Mouse (Mus musculus) lung, postnatal 36 days (tissue): ENCODE measurements around the gene Ifnar1.

Experiments used
- DNase-seq: peaks from one replicate; pipeline ENCODE4 v3.0.0; 2022; ENCODE audit warnings: mixed read lengths

The Ifnar1 gene

GRCm38 (mm10) chr16:91545597-91546281 is 60.7 kb downstream of the Ifnar1 start:
- DNase-seq, result peak; percentile 82

- DNase-seq, result peak; percentile 78
Observed at GRCm38 (mm10) chr16:91546391-91546835, 61.4 kb downstream of the Ifnar1 start.

- DNase-seq, result peak; percentile 74
Observed at GRCm38 (mm10) chr16:91546836-91547741, 62.1 kb downstream of the Ifnar1 start, which contains the start of gene Ifngr2. Gene Ifngr2 (plus strand): TSS chr16:91547072.

DNA sequence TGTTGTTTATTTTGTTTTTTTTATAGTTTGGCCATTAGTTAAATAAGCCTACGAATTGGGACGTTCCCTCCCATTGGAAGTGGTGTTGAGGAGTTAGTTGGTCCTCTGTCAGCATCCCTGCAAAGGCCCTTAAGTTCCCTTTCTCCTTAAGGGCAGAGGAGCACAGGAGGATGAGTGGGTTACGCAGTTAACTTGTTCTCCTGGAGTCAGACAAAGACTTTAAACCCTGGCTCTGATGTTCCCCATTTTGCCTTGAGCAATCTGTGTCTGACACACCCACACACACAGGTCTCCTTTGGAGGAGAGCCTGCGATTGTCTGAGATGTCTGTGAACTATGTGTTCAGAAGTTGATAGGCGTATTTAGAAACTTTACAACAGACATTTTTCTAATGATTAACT is 62.9 kb downstream of the Ifnar1 start:
- DNase-seq, result peak; percentile 53

DNA sequence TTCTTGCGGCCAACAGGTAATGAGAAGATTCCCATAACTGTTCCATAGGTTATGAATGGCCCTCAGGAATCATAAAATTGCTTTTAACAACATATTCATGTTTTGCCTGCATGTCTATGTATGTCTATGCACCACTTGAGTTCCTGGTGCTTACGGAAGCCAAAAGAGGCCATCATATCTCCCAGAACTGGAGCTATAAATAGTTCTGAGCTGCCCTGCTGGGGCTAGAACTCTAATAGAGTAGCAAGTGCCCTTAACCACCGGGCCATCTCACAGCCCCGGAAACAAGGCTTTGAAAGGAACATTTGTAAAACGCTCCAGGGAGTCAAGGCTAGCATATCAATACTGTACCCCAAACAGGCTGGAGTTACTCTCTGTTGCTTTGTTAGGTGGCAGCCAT is 63.5 kb downstream of the Ifnar1 start:
- DNase-seq, result no peak

DNA sequence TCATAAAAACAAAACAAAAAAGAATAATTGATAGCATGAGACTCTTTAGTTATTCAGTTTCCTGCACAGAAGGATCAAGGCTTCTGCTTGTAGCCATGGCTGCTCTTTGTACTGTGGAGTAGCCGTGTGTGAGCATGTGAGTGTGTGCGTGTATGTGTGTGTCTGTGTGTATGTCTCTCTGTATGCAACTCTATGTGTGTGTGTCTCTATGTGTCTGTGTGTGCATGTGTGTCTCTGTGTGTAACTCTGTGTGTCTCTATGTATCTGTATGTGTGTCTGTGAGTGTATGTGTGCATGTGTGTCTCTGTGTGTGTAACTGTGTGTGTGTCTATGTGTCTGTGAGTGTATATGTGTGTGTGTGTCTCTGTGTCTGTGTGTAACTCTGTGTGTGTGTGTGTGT is 64.0 kb downstream of the Ifnar1 start:
- no peak for DNase-seq

GRCm38 (mm10) chr16:91549616-91550015 is 64.6 kb downstream of the Ifnar1 start:
- no peak for DNase-seq

- peak; percentile 28 for DNase-seq
Observed at GRCm38 (mm10) chr16:91551081-91551524, 66.1 kb downstream of the Ifnar1 start.

GRCm38 (mm10) chr16:91552072-91552471 is 67.0 kb downstream of the Ifnar1 start:
- DNase-seq, result no peak

DNA sequence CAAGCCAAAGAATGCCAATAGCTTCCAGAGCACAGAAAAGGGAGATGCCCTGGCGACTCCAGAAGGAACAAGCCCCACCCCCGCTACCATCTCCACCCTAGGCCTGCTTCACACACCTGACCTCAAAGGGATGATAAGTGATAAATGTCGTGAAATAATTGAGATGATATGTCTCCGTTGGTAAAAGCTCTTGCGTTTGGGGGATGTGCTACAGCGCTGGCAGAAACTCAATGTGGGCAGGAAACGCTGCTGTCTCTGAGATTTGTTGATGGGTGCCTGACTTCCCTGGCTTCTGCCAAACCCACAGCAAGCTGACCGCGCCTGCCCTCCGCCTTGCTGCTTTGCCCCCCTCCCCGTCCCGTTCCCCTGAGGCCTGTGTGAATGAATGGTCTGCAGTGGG is 68.6 kb downstream of the Ifnar1 start:
- peak; percentile 83 for DNase-seq

DNA sequence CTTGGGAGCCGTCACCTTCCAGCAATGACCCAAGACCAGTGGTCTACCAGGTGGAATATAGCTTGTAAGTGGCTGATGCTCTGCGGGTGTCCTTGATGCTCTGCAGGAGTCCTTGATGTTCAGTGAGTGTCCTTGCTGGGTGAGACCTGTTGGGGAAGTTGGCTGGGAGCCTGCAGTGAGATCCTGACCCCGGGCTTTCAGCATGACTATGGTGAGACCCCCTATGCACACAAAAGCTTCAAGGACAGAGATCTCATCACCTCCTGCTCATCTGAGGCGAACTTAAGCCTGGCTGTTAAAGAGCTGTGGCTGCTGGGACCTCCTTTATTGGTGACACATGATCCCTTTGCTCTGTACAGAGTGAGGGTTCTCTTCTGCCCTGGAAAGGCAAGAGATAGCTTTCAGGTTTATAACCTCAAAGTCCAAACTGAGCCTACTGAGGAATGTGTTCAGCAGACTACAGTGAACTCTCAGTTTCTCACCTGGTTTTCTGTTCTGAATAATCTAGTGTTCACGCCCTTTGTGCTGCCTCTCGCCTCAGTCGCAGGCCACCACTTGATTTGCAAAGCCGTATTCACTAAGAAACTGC is 70.1 kb downstream of the Ifnar1 start:
- no peak for DNase-seq

DNA sequence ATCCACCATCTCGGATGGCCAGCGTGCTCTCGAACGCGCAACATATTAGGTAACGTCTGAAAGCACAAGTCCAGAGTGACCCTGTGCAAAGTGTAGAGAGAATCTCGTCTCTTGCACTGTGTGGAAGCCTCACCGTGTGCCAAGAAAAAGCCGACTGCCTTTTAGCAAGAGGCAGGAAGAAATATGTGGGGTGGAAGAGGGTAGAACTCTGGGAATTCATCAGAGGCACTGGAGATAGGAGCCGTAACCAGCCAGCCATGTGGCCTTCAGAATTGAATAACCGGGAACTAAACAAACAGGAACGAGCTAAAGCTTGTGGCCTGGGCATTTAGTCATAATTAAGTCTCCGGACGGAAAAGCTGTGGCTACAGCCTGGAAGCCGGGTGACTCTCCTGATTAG is 71.6 kb downstream of the Ifnar1 start:
- no peak for DNase-seq
